Mouse (Mus musculus) heart, embryonic 14.5 days (tissue): ENCODE results near the gene Vps41. TPM values are rescaled to one million over a fixed set of nuclear protein-coding genes. Genes with fewer than 3 reads are reported as not detected.

Experiments used
- ATAC-seq: fragments of 200-750 bp; cut with Nextera tagmentation; 2 replicates; pipeline ENCODE4 v1.8.0; 2017; ENCODE audit warnings: low read depth, moderate TSS enrichment; ENCODE audit not compliant: insufficient number of reproducible peaks, insufficient read depth, low FRiP score
- H3K27ac ChIP-seq, 2 experiments: fragments of 200-500 bp in 1 of 2; fragments of 300-500 bp in 1 of 2; sonication (generic) in 1 of 2; replicated peaks in 1 of 2; 2 replicates each; pipeline ENCODE4 v1.5.1; 2012 to 2014; ENCODE audit warnings: low read depth in 2 of 2, low read length in 2 of 2, control low read depth in 1 of 2, mild to moderate bottlenecking in 1 of 2, mixed read lengths in 1 of 2; ENCODE audit not compliant: control insufficient read depth in 1 of 2, insufficient read depth in 1 of 2
- H3K27me3 ChIP-seq: fragments of 300-500 bp; sonication (generic); 2 replicates; pipeline ENCODE4 v1.6.1; 2014; ENCODE audit warnings: mild to moderate bottlenecking, low read length, control low read depth; ENCODE audit not compliant: control insufficient read depth, insufficient read depth
- H3K36me3 ChIP-seq: fragments of 300-500 bp; sonication (generic); 2 replicates; pipeline ENCODE4 v1.6.1; 2014; ENCODE audit warnings: mild to moderate bottlenecking, control low read depth, low read length, mixed read lengths; ENCODE audit not compliant: control insufficient read depth, insufficient read depth
- H3K4me1 ChIP-seq, 2 experiments: fragments of 200-500 bp in 1 of 2; fragments of 300-500 bp in 1 of 2; sonication (generic) in 1 of 2; 2 replicates each; pipeline ENCODE4 v1.6.1; 2012 to 2014; ENCODE audit warnings: low read length in 2 of 2, control low read depth in 1 of 2, mixed read lengths in 1 of 2; ENCODE audit not compliant: control insufficient read depth in 2 of 2, insufficient read depth in 2 of 2
- H3K4me2 ChIP-seq: fragments of 300-500 bp; sonication (generic); 2 replicates; pipeline ENCODE4 v1.6.1; 2014; ENCODE audit warnings: mild to moderate bottlenecking, low read length
- H3K4me3 ChIP-seq, 2 experiments: fragments of 200-500 bp in 1 of 2; fragments of 300-500 bp in 1 of 2; sonication (generic) in 1 of 2; 2 replicates each; pipeline ENCODE4 v1.5.1; 2012 to 2014; ENCODE audit warnings: low read length in 2 of 2, mild to moderate bottlenecking in 2 of 2, control low read depth in 1 of 2, low read depth in 1 of 2, moderate library complexity in 1 of 2; ENCODE audit not compliant: control insufficient read depth in 1 of 2, insufficient read depth in 1 of 2
- H3K9ac ChIP-seq: fragments of 300-500 bp; sonication (generic); 2 replicates; pipeline ENCODE4 v1.6.1; 2014; ENCODE audit warnings: mild to moderate bottlenecking, low read length
- H3K9me3 ChIP-seq: fragments of 300-500 bp; sonication (generic); 2 replicates; pipeline ENCODE4 v1.6.1; 2016; ENCODE audit warnings: low read length, control low read depth; ENCODE audit not compliant: control insufficient read depth
- WGBS: fragments of 180-500 bp; shearing (Covaris S2); extraction: QIAGEN DNeasy Blood & Tissue Kit; methylation state at CpG from one replicate; pipeline ENCODE4 v1.1.7; 2014; 5-methylcytosine and 5-hydroxymethylcytosine counted together
- polyA plus RNA-seq: library from polyadenylated mRNA; unstranded; fragments of >200 nt; fragmentation: Nextera tagmentation; extraction: Ambion mirVana; gene quantifications from 2 replicates; pipeline ENCODE4 v1.2.1, GENCODE M21; 2014

Gene Vps41
- polyA plus RNA-seq, 1 experiment from 2014 or later = 56.4 TPM

DNA sequence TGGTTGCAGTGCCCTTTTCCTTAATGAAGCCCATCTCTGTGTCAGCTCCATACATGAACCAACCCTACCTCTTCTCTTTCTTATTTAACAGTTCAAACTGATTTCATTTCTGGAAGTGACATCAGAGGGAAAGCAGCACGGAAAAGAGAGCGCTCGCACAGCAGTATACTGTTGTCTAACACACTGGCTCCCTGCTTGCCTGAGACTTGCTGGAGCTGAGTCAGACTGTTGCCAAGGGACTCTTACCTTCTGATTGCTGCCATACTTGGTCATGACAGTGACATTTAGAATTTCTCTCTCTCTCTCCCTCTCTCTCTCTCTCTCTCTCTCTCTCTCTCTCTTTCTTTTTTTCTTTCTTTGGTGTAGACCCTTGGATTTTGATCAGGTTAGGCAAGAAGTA, 142.3 kb downstream of the Vps41 start:
- no peak overlapping the region for H3K4me3 ChIP-seq
- H3K9me3 ChIP-seq = no peaks in the 10 kb centered on the region
- no peak overlapping the region for H3K9ac ChIP-seq
- no peaks in the 10 kb centered on the region for H3K27me3 ChIP-seq
- no peak overlapping the region for H3K27ac ChIP-seq
- 0 out of 4 replicates have a peak, but pooled peaks cover 0 to 5% of the 10 kb centered on the region in 2 experiments for H3K4me1 ChIP-seq
- ATAC-seq = no peak
- 74% methylated on average over 3 of the region's 3 CpGs for WGBS
- peaks cover 24% of the 10 kb centered on the region; the same call in 1 of the 2 replicates for H3K36me3 ChIP-seq
- H3K4me2 ChIP-seq = no peak overlapping the region

DNA sequence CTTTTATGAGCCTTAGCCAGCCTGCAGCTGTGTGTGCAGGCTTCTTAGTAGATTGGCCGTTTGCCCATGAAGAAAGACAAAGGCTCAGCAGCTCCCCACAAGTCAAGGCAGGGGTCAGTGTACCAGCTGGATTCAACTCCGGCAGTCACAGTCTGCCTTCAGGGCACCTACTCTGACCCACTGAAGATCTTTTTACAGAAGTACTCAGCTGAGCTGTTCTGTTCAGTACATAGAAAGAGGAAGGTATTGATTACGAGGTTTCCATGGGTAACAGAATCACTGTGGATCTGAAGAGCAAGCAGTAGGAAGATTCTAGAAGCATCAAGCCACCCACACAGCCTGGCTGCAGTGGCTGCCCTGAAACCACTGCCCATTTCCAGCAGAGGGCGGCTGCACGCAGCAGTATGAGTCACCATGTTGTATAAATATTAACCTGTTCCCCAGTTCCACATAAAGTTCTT, 151.0 kb downstream of the Vps41 start:
- Histone ChIP-seq H3K27me3 (no peaks in the 10 kb centered on the region), H3K9me3 (no peaks in the 10 kb centered on the region), H3K4me3 (no peak overlapping the region), H3K4me2 (no peak overlapping the region), H3K36me3 (peaks cover 25% of the 10 kb centered on the region), H3K9ac (no peak overlapping the region; the same call in 1 of the 2 replicates), H3K4me1 (no peaks in the 10 kb centered on the region), H3K27ac (no peak overlapping the region)
- WGBS = 54% methylated on average over 5 of the region's 5 CpGs
- no peak for ATAC-seq

DNA sequence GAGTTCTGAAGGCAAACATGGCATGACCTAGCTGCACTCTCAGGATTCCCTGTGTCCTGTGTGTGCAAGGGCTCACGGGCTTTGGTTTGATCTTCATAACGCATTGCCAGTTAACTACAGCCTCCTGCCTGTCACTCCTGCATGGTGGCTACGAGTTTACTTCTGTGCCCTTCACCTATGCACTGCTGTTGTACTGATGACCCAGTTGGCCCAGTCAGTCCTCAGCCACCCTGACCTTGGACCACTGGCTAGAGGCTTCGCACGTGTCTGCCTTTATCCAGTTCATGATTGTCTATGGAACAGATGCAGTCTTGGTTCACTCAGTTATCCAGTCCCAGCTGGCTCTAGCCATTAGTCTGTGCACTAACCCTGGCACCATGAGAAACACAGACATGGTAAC, 151.7 kb downstream of the Vps41 start:
- H3K27ac ChIP-seq = no peak overlapping the region
- H3K9me3 ChIP-seq = no peaks in the 10 kb centered on the region
- no peak overlapping the region for H3K9ac ChIP-seq
- WGBS = 84% methylated on average over 5 of the region's 5 CpGs
- no peak overlapping the region for H3K4me3 ChIP-seq
- no peak for ATAC-seq
- H3K36me3 ChIP-seq = peaks cover 23% of the 10 kb centered on the region
- H3K4me2 ChIP-seq = no peak overlapping the region
- H3K4me1 ChIP-seq = no peaks in the 10 kb centered on the region
- H3K27me3 ChIP-seq = no peaks in the 10 kb centered on the region

DNA sequence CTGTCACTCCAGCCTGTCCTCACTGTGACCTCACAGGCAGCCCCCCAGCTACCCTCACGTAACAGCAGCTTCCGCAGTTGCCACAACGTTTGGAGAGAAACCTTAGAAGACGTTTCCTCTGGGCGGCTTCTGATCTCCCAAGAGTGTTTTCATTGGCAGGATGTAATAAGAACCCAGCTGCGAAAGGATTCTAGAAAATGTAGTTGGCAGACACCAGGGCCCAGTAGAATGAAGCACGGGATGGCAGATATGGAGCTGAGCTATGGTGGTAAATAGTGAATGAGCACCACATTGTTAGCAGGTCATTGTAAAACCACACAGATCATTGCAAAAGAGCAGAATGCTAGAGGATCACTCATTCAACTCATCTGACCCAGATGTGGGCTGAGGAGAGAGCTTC, 158.2 kb downstream of the Vps41 start:
- no peak overlapping the region for H3K27ac ChIP-seq
- H3K4me1 ChIP-seq = peaks cover 0 to 2% of the 10 kb centered on the region in 2 experiments; a peak in 1 of 4 replicates
- no peaks in the 10 kb centered on the region for H3K36me3 ChIP-seq
- no peak overlapping the region for H3K4me2 ChIP-seq
- no peak overlapping the region for H3K4me3 ChIP-seq
- H3K9ac ChIP-seq = no peak overlapping the region
- 31% methylated on average over 7 of the region's 7 CpGs for WGBS
- ATAC-seq = no peak
- no peaks in the 10 kb centered on the region for H3K27me3 ChIP-seq
- no peaks in the 10 kb centered on the region for H3K9me3 ChIP-seq

DNA sequence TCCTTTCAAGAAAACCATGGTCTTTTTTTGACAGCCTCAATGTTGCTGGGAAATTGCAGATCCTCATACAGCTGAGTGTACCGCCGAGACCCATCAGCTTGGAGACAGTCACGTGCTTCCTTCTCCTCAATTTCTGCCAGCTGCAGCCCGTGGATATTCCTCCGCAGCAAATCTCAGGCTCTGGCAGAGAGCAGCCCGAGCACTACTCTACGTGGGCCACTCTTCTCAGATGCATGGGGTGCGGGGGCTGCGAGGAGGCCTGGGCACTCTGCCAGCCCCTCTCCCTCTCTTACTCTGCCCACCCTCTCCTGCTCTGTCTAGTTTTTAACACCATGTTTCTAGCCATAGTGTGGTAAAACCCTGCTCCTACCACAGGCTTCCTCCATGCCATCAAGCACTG, 175.8 kb downstream of the Vps41 start:
- H3K4me3 ChIP-seq = no peak overlapping the region
- H3K4me2 ChIP-seq = peak overlapping the region; percentile 37
- ATAC-seq = no peak
- H3K9me3 ChIP-seq = no peaks in the 10 kb centered on the region
- WGBS = 33% methylated on average over 9 of the region's 9 CpGs
- H3K27ac ChIP-seq = no peak overlapping the region
- no peaks in the 10 kb centered on the region for H3K36me3 ChIP-seq
- no peaks in the 10 kb centered on the region for H3K27me3 ChIP-seq
- H3K4me1 ChIP-seq = peaks cover 8 to 12% of the 10 kb centered on the region in 2 experiments
- no peak overlapping the region; the same call in 1 of the 2 replicates for H3K9ac ChIP-seq

DNA sequence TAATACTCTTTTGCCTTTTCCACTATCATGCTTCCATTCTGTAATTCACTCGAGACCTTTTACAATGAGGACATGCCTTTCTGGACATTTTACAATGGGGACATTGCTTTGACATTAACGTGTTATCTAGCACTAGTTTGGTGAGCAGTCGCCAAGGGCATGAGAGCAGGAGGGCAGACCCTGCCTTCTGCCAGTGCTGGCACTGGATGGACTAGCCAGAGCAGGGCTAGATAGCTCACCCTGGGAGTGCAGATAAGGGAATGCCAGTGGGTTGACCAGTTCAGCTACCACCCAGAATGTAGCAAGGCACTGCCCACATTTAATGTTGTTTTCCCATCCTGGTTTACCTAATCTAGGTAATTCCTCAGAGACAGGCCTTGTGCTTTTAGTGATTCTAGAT, 179.7 kb downstream of the Vps41 start:
- Histone ChIP-seq H3K9ac (no peak overlapping the region), H3K4me2 (no peak overlapping the region), H3K4me3 (no peak overlapping the region), H3K9me3 (no peaks in the 10 kb centered on the region), H3K36me3 (no peaks in the 10 kb centered on the region), H3K27ac (no peak overlapping the region), H3K4me1 (peaks cover 8 to 12% of the 10 kb centered on the region in 2 experiments), H3K27me3 (no peaks in the 10 kb centered on the region)
- WGBS = 65% methylated on average over 3 of the region's 3 CpGs
- no peak for ATAC-seq

DNA sequence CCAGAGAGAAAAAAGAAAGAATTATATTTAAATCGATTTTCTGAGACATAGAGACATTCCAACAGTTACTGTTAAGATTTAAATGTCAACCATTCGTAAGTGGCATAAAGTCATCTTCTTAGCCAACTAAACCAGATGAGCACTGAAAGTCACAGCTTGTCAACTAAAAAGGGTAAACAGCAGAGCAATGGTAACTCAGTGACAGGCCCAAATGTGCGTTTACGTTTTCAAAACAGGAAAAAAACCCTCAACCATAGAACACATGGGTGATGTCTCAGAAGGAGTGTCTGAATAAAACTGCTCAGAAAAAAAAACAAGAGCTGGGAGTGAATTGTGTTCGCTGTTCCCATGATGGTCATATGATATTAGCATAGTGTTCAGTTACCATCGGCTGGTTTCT, 186.5 kb downstream of the Vps41 start:
- Histone ChIP-seq H3K27ac (no peak overlapping the region), H3K4me1 (no peaks in the 10 kb centered on the region), H3K27me3 (no peaks in the 10 kb centered on the region), H3K4me3 (no peak overlapping the region), H3K9me3 (no peaks in the 10 kb centered on the region), H3K9ac (no peak overlapping the region), H3K36me3 (no peaks in the 10 kb centered on the region), H3K4me2 (no peak overlapping the region)
- no peak for ATAC-seq
- WGBS = 86% methylated on average over 6 of the region's 6 CpGs

DNA sequence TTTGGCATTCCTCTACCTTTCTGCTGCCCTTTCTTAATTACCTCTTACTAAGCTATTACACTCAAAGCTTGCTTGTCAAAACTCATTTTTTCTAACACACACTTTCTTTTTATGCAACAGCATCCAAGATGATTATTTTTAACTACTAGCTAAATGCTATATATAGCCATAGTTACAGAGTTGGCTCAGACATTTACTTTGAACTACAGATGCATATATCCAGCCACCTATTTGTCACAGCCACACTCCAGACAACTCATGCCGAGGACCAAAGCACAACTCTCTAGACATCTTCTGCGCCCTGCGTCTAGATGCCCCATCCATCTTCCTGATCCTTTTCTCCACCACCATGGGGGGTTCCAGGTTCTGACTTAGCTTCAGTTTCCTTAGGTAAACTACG, 197.7 kb downstream of the Vps41 start:
- Histone ChIP-seq H3K27ac (no peak overlapping the region), H3K9ac (no peak overlapping the region), H3K4me2 (no peak overlapping the region), H3K4me1 (peaks cover 0 to 4% of the 10 kb centered on the region in 2 experiments; a peak in 2 of 4 replicates), H3K36me3 (no peaks in the 10 kb centered on the region), H3K4me3 (no peak overlapping the region), H3K27me3 (no peaks in the 10 kb centered on the region), H3K9me3 (no peaks in the 10 kb centered on the region)
- 72% methylated on average over 4 of the region's 4 CpGs for WGBS
- no peak for ATAC-seq
